Mouse (Mus musculus) heart, adult 2 months (tissue): ENCODE measurements at regions not wholly inside any gene's neighbourhood (a gene's known extent, or its start where the extent isn't known, plus 50 kb on each side); places are given as distances from the start of the nearest gene placed in this dataset.

ENCODE experiments used
- DNase-seq, 2 experiments: peaks; one replicate each; pipeline ENCODE4 v3.0.0; 2021
- H3K27ac ChIP-seq: fragments of 200-600 bp; 2 replicates; pipeline ENCODE4 v1.8.1; 2022
- H3K27me3 ChIP-seq: fragments of 200-500 bp; 2 replicates; pipeline ENCODE4 v1.6.1; 2012; ENCODE audit warnings: mild to moderate bottlenecking, low read length, inconsistent platforms, mixed read lengths; ENCODE audit not compliant: control insufficient read depth, insufficient read depth
- H3K36me3 ChIP-seq: fragments of 200-500 bp; 2 replicates; pipeline ENCODE4 v1.6.1; 2012; ENCODE audit warnings: low read length, inconsistent platforms; ENCODE audit not compliant: control insufficient read depth, insufficient read depth
- H3K4me1 ChIP-seq: fragments of 200-500 bp; 2 replicates; pipeline ENCODE4 v1.6.1; 2011; ENCODE audit warnings: low read length; ENCODE audit not compliant: control insufficient read depth, insufficient read depth
- H3K4me3 ChIP-seq: fragments of 200-600 bp; 2 replicates; pipeline ENCODE4 v1.8.1; 2022
- H3K79me2 ChIP-seq: fragments of 200-500 bp; replicated peaks from 2 replicates; pipeline ENCODE4 v1.6.1; 2012; ENCODE audit warnings: mild to moderate bottlenecking, inconsistent platforms, low read length, moderate library complexity, mixed read lengths; ENCODE audit not compliant: control insufficient read depth, insufficient read depth
- H3K9ac ChIP-seq: fragments of 200-500 bp; 2 replicates; pipeline ENCODE4 v1.6.1; 2012; ENCODE audit warnings: low read depth, mild to moderate bottlenecking, control low read depth, inconsistent platforms, low read length, mixed read lengths
- CTCF ChIP-seq: fragments of 200-600 bp; IDR thresholded peaks from 2 replicates; pipeline ENCODE4 v1.8.1; 2022; ENCODE audit warnings: antibody characterized with exemption, mild to moderate bottlenecking, moderate library complexity
- EP300 ChIP-seq: fragments of 200-500 bp; IDR thresholded peaks from 2 replicates; pipeline ENCODE4 v1.6.1; 2011; ENCODE audit warnings: low read depth, low read length, control low read depth; ENCODE audit not compliant: insufficient read depth
- POLR2A ChIP-seq: fragments of 200-500 bp; IDR thresholded peaks from 2 replicates; pipeline ENCODE4 v1.6.1; 2011; ENCODE audit warnings: mild to moderate bottlenecking, low read depth, low read length, control low read depth; ENCODE audit not compliant: insufficient read depth
- WGBS: fragments of 180-500 bp; shearing (Covaris S2); methylation state at CpG from one replicate; pipeline ENCODE4 v1.1.7; 2018; 5-methylcytosine and 5-hydroxymethylcytosine counted together
- intact Hi-C: fragments of 180-260 bp; cut with DNase I; formaldehyde crosslinking; loops from one replicate; pipeline ENCODE4 v1.15.1; 2025

DNA sequence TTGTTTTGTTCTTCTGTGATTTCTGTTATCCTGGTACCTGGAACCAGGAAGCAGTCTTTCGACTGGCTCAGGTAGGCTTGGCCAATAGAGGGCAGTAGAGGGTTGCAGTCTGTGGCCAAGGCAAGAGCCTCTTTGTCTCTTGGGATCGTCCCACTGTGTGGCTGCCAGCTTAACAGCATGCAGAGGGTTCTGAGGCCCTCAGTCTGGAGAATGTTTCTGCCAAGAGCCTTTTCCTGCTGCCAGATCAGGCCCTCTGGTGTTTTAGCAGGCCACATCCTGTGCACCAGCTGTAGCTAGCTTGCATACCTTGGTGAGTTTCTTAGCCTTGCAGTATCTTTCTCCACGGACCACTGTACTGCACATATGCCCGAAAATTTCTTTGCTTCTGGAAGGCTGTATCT, 103.6 kb upstream of the Ghitm start:
- Histone ChIP-seq H3K79me2 (no peaks in the 10 kb centered on the region), H3K27ac (no peak overlapping the region), H3K36me3 (no peaks in the 10 kb centered on the region), H3K9ac (no peak overlapping the region), H3K4me3 (no peak overlapping the region), H3K4me1 (no peaks in the 10 kb centered on the region), H3K27me3 (no peaks in the 10 kb centered on the region)
- no peak for TF ChIP-seq EP300
- no peak for TF ChIP-seq POLR2A
- peak; percentile 86 for TF ChIP-seq CTCF
- 30% methylated on average over 4 of the region's 4 CpGs for WGBS
- DNase-seq: peak; percentile 33 to 36
- intact Hi-C loops: no loop called here

GRCm38 (mm10) chr14:37237191-37237590, 102.1 kb upstream of the Ghitm start:
- no peak for DNase-seq
- Histone ChIP-seq H3K79me2 (no peaks in the 10 kb centered on the region), H3K27ac (no peak overlapping the region), H3K36me3 (no peaks in the 10 kb centered on the region), H3K4me1 (no peaks in the 10 kb centered on the region), H3K4me3 (no peak overlapping the region), H3K9ac (no peak overlapping the region), H3K27me3 (no peaks in the 10 kb centered on the region)
- whole genome bisulfite sequencing: 79% methylated on average over 5 of the region's 5 CpGs
- intact Hi-C loops: no loop called here
- TF ChIP-seq EP300 (no peak), POLR2A (no peak), CTCF (no peak)

- DNase-seq: no peak
- Histone ChIP-seq H3K9ac (no peak overlapping the region), H3K27ac (no peak overlapping the region), H3K4me3 (no peak overlapping the region), H3K27me3 (no peaks in the 10 kb centered on the region), H3K36me3 (no peaks in the 10 kb centered on the region), H3K79me2 (no peaks in the 10 kb centered on the region), H3K4me1 (no peaks in the 10 kb centered on the region)
- TF ChIP-seq POLR2A (no peak), CTCF (no peak), EP300 (no peak)
- intact Hi-C loops: no loop called here
These were observed 73.2 kb upstream of the Ghitm start for GRCm38 (mm10) chr14:37208256-37208655.

GRCm38 (mm10) chr14:37189795-37190194, 54.7 kb upstream of the Ghitm start:
- Histone ChIP-seq H3K9ac (no peak overlapping the region), H3K27me3 (no peaks in the 10 kb centered on the region), H3K4me3 (no peak overlapping the region), H3K27ac (no peak overlapping the region), H3K36me3 (no peaks in the 10 kb centered on the region), H3K79me2 (no peaks in the 10 kb centered on the region), H3K4me1 (no peaks in the 10 kb centered on the region)
- DNase-seq: no peak
- 67% methylated on average over 5 of the region's 5 CpGs for WGBS
- TF ChIP-seq EP300: no peak
- no peak for TF ChIP-seq CTCF
- no peak for TF ChIP-seq POLR2A
- intact Hi-C loops: no loop called here
